Comparison of ENCODE assay signal across 12 mouse cellular contexts in genomic region chr5:57474978-57475377, GRCm38 (mm10).
DNase-seq lines count a peak whose midpoint lies in the region; ATAC-seq and TF ChIP-seq lines count a peak whose summit lies in the region.
"Had no signal": no experiment of that assay in that cellular context is flagged by ENCODE, and none has a peak within 500 bp of the region (broad histone marks: within the 10 kb centered on the region; RNA-seq: fewer than 3 reads in every experiment).

No protein-coding gene starts in this region.

- TF ChIP-seq EP300 in lung, postnatal 0 days (IDR thresholded peaks at IDR 0.05) = no peak

- peak; percentile 18 for DNase-seq in lung, embryonic 14.5 days
- no peak for DNase-seq in lung, postnatal 0 days (ENCODE audit: low spot score)
- DNase-seq in mesoderm, embryonic 11.5 days (ENCODE audit: low read depth, low spot score) = peak; percentile 15
- peak; percentile 0 for DNase-seq in retina, postnatal 1 day
- DNase-seq in heart, postnatal 25 days (ENCODE audit: low spot score) = no peak
- no peak for DNase-seq in frontal cortex, postnatal 14 days (ENCODE audit: low spot score in 2 of 2)
- DNase-seq: cerebellum, adult 2 months; heart, adult 18-20 months; liver, embryonic 13.5 days; lung, postnatal 14 days had no signal

- H3K9ac ChIP-seq in lung, embryonic 14.5 days = no peak overlapping the region
- H3K9ac ChIP-seq in lung, postnatal 0 days (replicated peaks; ENCODE audit: low read depth) = no peak overlapping the region
- H3K9ac ChIP-seq in forebrain, embryonic 12.5 days = no peak overlapping the region
- H3K9ac ChIP-seq: heart, embryonic 15.5 days; liver, embryonic 13.5 days had no signal

- no peak overlapping the region for H3K27ac ChIP-seq in lung, embryonic 14.5 days (ENCODE audit: low read depth)
- no peak overlapping the region for H3K27ac ChIP-seq in lung, postnatal 0 days (ENCODE audit: low read length)
- H3K27ac ChIP-seq in forebrain, embryonic 12.5 days = no peak overlapping the region
- H3K27ac ChIP-seq: heart, embryonic 15.5 days; liver, embryonic 13.5 days had no signal

- no peaks in the 10 kb centered on the region for H3K4me1 ChIP-seq in lung, embryonic 14.5 days (ENCODE audit: insufficient read depth)
- no peaks in the 10 kb centered on the region for H3K4me1 ChIP-seq in lung, postnatal 0 days (ENCODE audit: insufficient read depth, low read depth, low read length)
- peaks cover 3% of the 10 kb centered on the region; the same call in 1 of the 2 replicates for H3K4me1 ChIP-seq in forebrain, embryonic 12.5 days
- H3K4me1 ChIP-seq: heart, embryonic 15.5 days; liver, embryonic 13.5 days had no signal

- no peaks in the 10 kb centered on the region for H3K36me3 ChIP-seq in lung, embryonic 14.5 days (ENCODE audit: insufficient read depth)
- no peaks in the 10 kb centered on the region for H3K36me3 ChIP-seq in lung, postnatal 0 days (ENCODE audit: insufficient read depth, low read length)
- no peaks in the 10 kb centered on the region for H3K36me3 ChIP-seq in forebrain, embryonic 12.5 days (replicated peaks)
- H3K36me3 ChIP-seq: heart, embryonic 15.5 days; liver, embryonic 13.5 days had no signal

- H3K4me3 ChIP-seq in lung, embryonic 14.5 days (ENCODE audit: low read depth, low read length) = no peak overlapping the region
- H3K4me3 ChIP-seq in lung, postnatal 0 days (ENCODE audit: low read depth, low read length) = no peak overlapping the region
- H3K4me3 ChIP-seq in forebrain, embryonic 12.5 days (replicated peaks) = no peak overlapping the region
- H3K4me3 ChIP-seq: heart, embryonic 15.5 days; liver, embryonic 13.5 days had no signal

- no peak for ATAC-seq in lung, embryonic 14.5 days (ENCODE audit: insufficient read depth)
- ATAC-seq in lung, postnatal 0 days = no peak
- ATAC-seq in forebrain, embryonic 12.5 days (ENCODE audit: low FRiP score) = peak; percentile 89

- WGBS in lung, embryonic 14.5 days = 51% methylated on average over 3 of the region's 3 CpGs
- WGBS in lung, postnatal 0 days = 65% methylated on average over 3 of the region's 3 CpGs
- 10% methylated on average over 3 of the region's 3 CpGs for WGBS in forebrain, embryonic 12.5 days

- no peak for TF ChIP-seq CTCF in lung, embryonic 14.5 days (IDR thresholded peaks at IDR 0.05; ENCODE audit: low read depth)
- TF ChIP-seq CTCF in lung, postnatal 0 days (IDR thresholded peaks at IDR 0.05) = no peak

- intact Hi-C loops in heart, postnatal 25 days (cut with DNase I) = no loop called here

- H3K9me3 ChIP-seq in lung, embryonic 14.5 days (ENCODE audit: low read depth, low read length) = no peaks in the 10 kb centered on the region
- no peaks in the 10 kb centered on the region for H3K9me3 ChIP-seq in lung, postnatal 0 days (ENCODE audit: low read length)
- H3K9me3 ChIP-seq in forebrain, embryonic 12.5 days = no peaks in the 10 kb centered on the region
- H3K9me3 ChIP-seq: heart, embryonic 15.5 days; liver, embryonic 13.5 days had no signal

- no peak overlapping the region for H3K4me2 ChIP-seq in lung, embryonic 14.5 days
- no peak overlapping the region for H3K4me2 ChIP-seq in lung, postnatal 0 days (replicated peaks; ENCODE audit: low read depth, low read length)
- no peak overlapping the region for H3K4me2 ChIP-seq in forebrain, embryonic 12.5 days
- H3K4me2 ChIP-seq: heart, embryonic 15.5 days; liver, embryonic 13.5 days had no signal

- no peaks in the 10 kb centered on the region for H3K27me3 ChIP-seq in lung, embryonic 14.5 days (ENCODE audit: insufficient read depth, low read length)
- no peaks in the 10 kb centered on the region for H3K27me3 ChIP-seq in lung, postnatal 0 days (replicated peaks; ENCODE audit: insufficient read depth, low read length)
- H3K27me3 ChIP-seq in forebrain, embryonic 12.5 days = no peaks in the 10 kb centered on the region
- H3K27me3 ChIP-seq: heart, embryonic 15.5 days; liver, embryonic 13.5 days had no signal

Comparison
In these comparisons a context has a peak if more than half of its experiments do, and no peak if none do; other contexts are left out.
1. DNase-seq: peak in lung, embryonic 14.5 days (single experiment), mesoderm, embryonic 11.5 days (single experiment) and retina, postnatal 1 day (single experiment); none in lung, postnatal 0 days (single experiment), heart, postnatal 25 days (single experiment) and frontal cortex, postnatal 14 days (0 of 2).